Mouse (Mus musculus): ENCODE data around the gene Gucy2e.

The Gucy2e gene

DNA sequence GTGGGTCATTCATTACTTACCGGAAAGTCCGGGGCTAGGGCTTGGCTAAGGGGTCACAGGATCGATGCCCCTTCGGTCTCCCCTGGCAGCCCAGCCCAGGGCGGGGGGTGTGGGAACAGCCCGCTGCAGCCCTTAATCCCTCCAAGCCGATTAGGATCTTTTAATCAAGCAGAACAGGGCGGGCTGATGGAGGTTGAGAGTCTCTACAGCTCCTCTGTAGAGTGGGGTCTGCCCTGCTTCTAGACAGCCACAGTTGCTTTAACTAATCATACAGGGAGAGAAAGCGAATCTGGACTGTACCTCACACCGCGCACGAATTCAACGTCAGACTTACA is at the start of gene Gucy2e:
Gene Gucy2e, minus strand, starts transcription at position 111 of the 335 bp plus-strand sequence.
- no peak for DNase-seq (ENCODE audit: low read depth, low spot score)

DNA sequence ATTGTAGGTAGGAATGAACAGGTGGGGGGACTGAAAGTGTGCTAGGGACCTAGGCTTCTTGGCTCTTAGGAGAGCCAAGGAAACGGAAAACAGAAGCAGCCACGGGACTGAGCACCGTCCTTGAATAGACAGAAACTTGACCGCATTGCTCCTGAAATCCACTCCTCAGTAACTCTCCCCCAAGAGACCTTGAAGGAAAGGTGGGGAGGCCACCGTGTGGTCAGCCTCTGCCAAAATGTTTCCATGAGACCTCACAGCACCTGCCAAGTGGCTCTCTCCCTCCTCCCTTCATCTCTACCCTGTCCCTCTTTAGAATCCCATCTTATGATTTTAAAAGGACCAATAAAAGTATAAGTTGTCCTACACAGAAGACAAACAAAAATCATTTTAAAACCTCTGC is 40.4 kb upstream of the Gucy2e start:
- no peak for DNase-seq (ENCODE audit: low read depth, low spot score)

DNA sequence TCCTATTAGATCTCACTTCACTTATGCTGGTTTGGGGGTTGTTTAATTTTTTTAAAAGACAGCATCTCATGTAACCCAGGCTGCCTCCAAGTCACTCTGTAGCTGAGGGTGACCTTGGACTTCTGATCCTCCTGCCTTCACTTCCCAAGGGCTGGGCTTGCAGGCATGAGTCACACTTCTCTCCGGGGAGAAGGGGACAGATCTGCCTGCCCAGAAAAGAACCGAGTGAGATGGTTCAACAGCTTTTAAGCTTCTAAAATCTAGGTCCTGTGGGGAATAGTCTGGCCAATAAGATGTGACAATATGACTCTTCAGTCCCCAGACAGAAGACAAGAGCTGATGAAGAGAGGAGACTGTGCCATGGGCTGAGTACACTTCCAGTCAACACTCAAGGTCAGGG is 39.2 kb upstream of the Gucy2e start:
- no peak for DNase-seq (ENCODE audit: low read depth, low spot score)

DNA sequence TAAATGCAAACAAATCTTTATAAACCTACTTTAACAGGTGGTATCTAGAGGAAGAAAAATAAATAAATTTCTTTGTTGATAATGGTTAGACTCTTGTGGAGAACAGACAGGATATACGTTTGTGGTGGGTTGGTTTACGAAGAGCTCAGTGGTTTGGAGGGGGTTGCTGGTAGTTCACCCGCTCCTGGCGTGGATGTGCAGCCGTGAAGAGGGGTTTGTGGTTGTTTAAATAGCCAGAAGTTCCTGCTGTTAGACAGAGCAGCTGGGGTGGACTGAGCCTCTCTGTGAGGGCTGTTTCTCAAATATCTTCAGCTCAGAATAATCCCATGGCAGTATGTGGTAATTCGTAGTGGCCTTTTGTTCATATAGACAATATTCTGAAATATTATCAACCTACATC is 38.8 kb upstream of the Gucy2e start:
- DNase-seq (ENCODE audit: low read depth, low spot score): no peak

DNA sequence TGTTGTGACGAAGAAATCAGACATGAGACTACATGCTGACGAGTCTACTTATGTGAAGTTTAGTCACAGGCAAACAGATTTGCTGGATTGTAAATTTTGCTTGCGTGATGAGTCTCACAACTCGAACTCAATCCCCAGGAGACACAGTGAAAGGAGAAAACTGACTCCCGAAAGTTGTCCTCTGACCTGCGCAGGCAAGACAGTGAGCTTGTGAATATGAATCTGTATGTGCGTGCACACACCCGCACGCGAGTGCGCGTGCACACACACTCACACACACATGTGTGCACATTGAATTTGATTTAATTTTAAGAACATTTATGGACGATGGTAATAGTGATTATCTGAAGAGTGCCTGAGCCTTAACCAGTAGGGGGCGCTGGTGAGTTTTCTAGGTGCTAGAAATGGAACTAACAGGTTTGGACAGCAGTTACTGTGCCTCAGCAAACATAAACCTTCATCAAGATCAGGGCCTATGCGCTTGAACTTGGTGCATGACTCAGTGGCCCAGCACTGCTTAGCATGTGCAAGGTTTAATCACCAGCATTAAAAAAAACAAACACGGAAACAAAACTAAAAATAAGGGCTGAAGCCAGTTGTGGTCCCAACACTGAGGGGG is 35.4 kb upstream of the Gucy2e start:
- DNase-seq (ENCODE audit: low read depth, low spot score): peak; percentile 48

DNA sequence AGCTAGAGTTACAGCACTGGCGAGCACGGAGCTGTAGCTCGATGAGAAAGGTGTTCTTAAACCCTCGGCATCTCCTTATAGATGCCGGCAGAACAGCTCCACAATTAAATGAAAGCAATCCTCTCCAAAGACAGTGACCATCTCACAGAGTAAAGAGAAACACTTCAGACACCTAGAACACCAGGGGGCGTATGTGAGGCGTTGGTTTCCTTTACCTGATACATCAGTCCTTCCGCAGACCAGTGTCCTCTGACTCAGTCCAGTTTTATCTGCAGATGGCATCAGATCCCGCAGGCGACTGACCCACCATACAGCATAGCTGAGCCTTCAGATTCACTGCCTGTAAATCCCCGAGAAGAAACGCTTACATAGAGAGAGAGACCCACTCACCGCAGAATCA is 32.7 kb upstream of the Gucy2e start:
- no peak for DNase-seq (ENCODE audit: low read depth, low spot score)

DNA sequence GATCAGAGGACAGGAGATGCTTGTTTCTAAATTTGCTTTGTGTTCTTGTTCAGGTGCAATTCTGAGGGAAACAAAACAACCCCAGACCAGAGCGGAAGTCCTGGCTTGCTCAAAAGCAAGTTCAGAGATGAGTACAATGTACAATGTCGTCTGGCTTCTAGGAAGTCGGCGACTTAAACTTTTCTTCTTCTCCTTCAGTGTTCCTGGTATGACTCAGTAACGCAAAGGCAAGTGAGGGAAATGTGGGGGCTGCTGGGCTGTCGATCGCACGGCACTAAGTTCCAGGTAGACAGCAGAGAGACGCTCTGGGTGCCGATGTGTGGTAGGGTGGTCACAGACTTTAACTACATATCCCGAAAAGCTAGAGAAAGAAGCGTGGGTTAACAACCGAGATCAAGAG is 31.3 kb upstream of the Gucy2e start:
- no peak for DNase-seq (ENCODE audit: low read depth, low spot score)

DNA sequence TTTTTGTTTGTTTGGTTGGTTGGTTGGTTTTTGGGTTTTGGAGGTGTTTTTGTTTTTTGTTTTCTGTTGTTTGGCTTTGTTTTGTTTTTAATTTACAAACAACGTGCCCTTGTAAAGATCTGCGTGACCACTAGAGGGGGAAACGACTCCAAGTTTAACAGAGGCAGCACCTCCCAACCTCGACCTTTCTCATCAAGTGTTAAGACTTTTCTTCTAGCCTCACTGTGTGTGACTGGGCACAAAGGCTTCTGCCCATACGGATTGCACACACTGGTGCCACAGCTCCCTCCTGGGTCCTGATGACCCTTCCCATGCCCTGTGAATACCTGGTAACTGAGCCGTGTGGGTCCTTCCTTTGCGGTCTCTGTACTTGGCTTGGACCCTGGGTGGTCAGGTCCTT is 30.5 kb upstream of the Gucy2e start:
- no peak for DNase-seq (ENCODE audit: low read depth, low spot score)

DNA sequence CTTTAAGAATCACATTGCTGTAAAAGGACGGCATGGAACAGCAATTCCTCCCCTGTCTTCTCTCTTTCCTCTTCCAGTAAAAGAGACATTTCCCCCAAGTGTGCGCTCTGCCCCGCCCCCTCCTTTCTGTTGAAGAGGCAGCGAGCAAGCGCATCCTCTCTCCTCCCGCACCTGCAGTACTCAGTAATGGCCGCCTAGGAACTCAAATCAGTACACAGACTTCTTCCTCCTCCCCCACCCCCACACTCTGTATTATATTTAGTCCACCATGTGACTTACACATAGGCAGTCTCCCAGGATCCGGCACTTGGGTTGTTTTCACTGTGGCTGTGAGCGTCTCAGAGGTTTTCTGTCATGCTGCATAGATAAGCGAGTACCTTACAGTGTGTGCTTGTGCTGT is 29.4 kb upstream of the Gucy2e start:
- DNase-seq (ENCODE audit: low read depth, low spot score): no peak

DNA sequence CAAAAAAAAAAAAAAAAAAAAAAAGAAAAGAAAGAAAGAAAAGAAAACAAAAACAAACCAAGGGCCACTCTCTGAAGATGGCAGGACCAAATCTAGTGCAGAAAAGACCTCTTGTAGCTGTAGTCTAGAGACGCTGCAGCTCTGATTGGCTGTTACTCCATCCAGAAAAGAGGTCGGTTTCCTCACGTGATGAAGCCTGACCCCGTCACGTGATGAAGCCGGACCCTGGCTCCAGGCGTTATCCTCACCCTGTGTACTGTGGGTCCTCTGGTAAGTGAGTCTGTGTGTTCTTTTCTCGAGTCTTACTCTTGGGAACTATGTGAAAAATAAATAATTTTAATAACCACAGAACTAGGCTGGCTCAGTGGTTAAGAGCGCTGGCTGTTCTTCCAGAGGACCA is 28.6 kb upstream of the Gucy2e start:
- no peak for DNase-seq (ENCODE audit: low read depth, low spot score)

DNA sequence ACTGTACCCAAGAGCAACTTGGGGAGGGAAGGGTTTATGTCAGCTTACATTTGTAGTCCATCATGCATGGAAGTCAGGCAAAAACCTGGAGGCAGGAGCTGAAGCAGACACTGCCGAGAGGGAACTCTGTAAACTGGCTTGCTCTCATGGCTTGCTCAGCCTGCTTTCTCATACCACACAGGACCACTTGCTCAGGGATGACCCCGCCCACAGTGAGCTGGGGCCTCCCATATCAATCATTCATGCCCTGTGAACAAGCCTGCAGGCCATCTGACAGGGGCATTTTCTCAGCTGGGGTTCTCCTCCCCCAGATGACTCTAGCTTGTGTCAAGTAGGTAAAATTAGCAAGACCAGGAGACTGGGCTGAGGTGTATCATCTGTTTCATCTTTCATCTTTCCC is 27.4 kb upstream of the Gucy2e start:
- no peak for DNase-seq (ENCODE audit: low read depth, low spot score)

DNA sequence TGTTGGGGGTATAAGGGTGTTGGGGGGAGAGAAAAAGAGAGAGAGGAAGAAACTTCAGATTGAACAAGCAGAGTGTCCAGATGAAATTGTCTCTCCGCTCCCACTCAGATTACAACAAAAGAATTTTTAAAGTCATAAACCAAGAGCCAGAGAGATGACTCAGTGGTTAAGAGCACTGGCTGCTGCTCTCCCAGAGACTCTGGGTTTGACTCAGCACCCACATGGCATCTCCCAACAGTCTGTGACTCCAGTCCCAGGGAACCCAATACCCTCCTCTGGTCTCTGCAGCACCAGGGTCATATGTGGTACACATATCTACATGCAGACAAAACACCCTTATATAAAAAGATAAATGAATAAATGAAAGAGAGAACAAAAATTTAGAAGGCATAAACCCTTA is 23.3 kb upstream of the Gucy2e start:
- no peak for DNase-seq (ENCODE audit: low read depth, low spot score)

DNA sequence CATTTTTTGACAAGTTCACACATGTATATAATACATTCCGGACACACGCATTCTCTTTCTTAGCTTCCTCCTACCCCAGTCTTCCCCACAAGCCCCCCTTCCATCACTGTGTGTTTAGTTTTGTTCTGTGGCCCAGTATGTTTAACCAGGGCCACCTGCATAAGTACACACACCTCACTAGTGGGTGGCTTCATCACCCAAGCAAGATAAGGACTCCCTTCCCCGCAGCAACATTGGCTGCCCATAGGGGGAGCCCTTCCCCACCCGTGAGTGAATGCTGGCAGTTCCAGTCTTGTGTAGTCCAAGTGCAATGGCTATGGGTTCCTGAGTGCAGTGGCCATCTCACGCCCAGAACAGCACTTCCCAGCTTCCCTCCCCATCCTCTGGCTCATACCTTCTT is 21.5 kb upstream of the Gucy2e start:
- no peak for DNase-seq (ENCODE audit: low read depth, low spot score)

DNA sequence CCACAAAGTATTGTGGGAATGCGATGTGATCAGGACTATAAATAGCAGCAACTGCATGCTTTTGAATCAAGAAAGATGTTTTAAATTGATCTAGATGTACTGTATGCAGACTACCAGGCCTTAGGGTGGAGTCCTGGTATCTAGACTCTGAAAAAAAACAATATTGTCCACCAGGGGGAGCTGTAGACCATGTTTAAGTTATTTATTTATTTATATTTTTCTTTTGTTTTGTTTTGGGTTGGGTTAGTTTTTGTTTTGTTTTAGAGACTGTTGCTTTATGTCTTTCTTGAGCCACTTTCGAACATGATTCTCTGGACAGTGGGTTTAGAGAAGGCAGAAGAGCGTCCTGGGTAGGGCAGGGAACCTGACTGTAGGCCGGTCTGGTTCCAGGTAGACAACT is 21.0 kb upstream of the Gucy2e start:
- DNase-seq (ENCODE audit: low read depth, low spot score): no peak

DNA sequence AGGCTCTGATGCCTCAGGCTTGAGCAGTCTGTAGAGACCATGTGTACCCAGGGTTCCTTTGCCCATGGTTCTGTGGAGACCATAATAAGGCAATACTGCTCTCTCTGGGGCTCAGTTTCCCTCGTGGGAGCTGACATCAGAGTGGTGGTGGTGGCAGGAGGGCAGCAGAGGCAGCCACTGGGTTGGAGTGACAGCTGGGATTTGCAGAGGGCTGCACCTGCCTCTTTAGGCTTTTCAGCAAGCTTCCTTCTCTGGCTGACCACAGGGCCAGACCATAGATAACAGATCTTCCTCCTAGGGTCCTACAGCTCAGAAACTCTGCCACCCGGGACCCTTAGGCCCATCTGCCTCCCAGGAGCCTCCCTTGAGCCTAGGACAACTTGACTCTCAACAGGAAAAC is 20.2 kb upstream of the Gucy2e start:
- DNase-seq (ENCODE audit: low read depth, low spot score): no peak

DNA sequence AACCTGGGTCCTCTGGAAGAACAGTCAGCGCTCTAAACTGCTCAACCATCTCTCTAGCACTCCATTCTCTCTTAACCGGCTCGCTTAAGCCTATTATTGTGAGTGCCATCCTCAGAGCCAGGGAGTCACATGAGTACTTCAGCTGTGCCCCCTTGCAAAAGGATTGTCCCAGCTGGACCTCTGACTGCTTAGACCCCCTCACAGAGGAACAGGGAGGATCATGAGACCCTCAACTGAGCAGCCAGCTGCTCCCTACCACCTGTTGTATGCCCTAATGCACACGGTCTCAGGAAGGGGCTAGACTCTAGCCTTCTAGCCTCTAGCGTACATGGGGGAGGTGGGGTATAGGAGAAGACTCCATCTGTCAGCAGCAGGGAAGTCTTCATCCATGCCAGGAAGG is 18.0 kb upstream of the Gucy2e start:
- DNase-seq (ENCODE audit: low read depth, low spot score): no peak

DNA sequence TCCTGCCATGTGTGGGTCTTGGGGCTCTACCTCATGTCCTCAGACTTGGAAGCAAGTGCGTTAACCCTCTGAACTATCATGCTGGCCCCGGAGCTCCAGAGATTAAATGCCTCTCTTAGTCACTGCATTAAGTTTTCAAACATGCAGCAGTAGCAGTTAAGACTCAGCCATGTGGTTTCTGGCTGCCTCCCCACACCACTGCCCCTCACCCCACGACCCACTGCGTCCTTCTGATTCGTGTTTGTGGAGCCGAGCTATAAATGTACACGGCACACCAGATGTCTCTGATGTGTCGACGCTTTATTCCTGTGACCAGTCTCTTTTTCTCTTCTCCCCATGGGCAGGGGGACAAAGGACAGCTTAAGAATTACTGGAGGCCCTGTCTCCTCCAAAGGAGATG is 16.3 kb upstream of the Gucy2e start:
- no peak for DNase-seq (ENCODE audit: low read depth, low spot score)

DNA sequence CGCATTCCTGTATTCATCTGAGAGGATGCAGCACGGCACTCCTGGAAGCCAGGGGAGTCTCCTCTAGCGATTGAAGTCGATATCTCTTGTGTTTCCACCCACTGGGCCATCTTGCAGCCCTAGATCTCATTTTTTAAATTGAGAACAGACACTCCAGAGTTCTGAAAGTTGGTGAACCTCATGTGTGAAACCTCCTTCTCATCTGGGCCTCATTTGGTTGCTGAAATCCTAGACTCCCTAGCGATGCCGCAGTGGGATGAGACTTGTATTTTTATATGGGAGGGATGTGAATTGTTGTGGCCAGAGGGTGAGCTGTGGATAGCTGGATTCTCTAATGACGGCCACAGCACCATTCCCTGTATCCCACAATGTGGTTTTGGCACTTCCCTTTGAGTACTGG is 15.1 kb upstream of the Gucy2e start:
- DNase-seq (ENCODE audit: low read depth, low spot score): no peak

DNA sequence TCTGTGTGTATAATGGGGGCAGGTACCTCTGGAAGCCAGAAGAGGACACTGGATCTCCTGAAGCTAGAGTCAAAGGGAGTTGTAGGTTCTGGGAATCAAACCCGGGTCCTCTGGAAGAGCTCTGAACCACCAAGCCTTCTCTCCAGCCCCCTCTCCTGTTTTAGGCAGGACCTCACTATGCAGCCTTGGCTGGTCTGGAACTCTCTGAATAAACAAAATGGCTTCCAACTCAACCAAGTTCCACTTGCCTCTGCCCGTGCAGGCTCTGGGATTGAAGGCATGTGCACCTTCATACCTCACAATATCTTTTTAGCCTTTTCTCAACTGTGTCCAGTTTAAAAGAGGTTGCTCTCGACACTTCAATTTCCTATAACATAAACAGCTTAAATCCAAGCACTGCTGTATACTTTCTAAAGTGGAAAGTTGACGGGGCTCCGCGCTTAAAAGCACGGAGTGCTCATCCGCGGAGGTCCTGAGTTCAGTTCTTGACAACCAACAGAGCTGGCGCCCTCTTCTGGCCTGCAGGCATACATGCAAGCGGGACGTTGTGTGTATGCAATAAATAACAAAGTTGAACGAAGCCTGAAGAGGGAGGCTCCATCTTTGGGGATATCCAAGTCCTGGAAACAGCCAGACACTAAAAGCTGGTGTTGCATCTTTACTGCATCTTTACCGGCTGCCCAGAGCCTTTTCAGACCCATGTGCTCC is 14.5 kb upstream of the Gucy2e start:
- DNase-seq (ENCODE audit: low read depth, low spot score): no peak

DNA sequence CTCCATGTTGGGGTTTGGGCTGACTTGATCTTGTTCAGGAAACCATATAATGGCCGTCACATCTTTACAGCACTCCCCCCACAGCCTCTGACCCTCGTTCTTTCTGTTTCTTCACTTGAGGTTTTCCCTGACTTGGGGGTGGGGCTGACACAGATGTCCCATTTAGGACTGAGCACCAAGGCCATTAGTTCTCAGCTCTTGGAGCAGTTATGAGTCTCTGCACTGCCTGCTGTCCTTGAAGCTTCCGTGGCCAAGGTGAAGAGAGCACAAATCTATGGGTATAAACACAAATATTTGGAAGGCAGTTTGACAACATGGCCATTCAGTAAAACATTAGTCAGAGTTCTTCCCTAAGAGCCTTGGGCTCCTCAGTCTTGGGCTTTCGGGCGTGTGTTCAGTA is 13.3 kb upstream of the Gucy2e start:
- DNase-seq (ENCODE audit: low read depth, low spot score): no peak

DNA sequence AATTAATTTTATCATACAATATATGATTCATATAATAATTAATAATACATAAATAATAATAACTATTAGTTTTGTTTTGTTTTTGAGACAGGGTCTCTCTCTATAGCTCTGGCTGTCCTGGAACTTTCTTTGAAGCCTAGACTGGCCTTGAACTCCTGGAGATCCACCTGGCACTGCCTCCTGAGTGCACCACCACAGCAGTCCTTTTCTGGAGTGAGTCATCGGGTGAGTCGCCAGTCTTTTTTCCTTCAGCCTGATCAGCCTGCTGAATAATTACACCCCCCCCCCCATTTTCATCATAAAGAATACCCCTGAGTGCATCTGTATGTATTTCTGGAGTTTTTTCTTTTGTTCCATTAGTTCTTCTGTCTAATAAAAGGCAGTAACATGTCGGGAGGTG is 12.3 kb upstream of the Gucy2e start:
- no peak for DNase-seq (ENCODE audit: low read depth, low spot score)

DNA sequence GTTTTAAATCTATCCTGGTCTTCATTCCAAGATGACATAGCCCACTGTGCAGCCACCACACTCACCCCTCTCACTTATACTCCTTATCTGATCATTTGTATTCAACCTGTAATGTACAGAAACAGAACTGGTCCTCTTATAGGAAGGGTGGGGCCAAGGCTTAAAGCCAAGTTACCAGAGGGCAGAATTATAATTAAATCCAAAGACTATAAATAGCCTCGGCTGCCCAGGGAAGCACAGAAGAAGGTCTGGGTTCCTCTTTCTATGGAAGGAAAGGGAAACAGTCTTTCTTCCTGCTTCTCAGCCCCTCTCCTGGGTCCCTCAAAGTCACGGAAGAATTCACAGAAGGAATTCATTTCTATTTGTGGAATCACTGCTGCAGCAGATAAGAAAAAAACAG is 8.8 kb upstream of the Gucy2e start:
- DNase-seq (ENCODE audit: low read depth, low spot score): no peak

DNA sequence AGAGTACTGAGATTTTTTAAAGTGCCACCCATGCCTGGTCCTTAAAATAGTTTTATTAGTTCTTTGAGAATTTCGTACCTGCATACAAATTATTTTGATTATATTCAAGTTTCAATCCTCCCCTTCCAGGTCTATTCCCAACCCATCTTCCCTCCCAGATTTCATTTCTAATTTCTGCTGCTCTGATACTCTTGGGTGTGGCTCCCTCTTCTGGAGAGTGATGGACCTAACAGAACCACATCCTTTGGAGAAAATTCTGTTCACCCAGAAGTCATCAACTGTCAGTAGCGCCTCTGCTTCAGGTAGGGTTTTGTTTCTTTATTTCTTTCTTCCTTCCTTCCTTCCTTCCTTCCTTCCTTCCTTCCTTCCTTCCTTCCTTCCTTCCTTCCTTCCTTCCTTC is 8.1 kb upstream of the Gucy2e start:
- DNase-seq (ENCODE audit: low read depth, low spot score): no peak
